Mouse (Mus musculus): ENCODE data around the gene Cnnm4. TPM values are rescaled to one million over a fixed set of nuclear protein-coding genes. Genes with fewer than 3 reads are reported as not detected.

The Cnnm4 gene
- 5.6 and 5.9 TPM in 2 replicates for polyA plus RNA-seq (2012; rRNA removed)

GRCm38 (mm10) chr1:36471181-36472105 lies at the start of gene Cnnm4:
Gene Cnnm4 (plus strand): TSS chr1:36471620.
- peak; percentile 81 for DNase-seq
- peaks cover 14% of the 10 kb centered on the region for H3K4me1 ChIP-seq (ENCODE audit: control insufficient read depth, insufficient read depth, low read length)

DNA sequence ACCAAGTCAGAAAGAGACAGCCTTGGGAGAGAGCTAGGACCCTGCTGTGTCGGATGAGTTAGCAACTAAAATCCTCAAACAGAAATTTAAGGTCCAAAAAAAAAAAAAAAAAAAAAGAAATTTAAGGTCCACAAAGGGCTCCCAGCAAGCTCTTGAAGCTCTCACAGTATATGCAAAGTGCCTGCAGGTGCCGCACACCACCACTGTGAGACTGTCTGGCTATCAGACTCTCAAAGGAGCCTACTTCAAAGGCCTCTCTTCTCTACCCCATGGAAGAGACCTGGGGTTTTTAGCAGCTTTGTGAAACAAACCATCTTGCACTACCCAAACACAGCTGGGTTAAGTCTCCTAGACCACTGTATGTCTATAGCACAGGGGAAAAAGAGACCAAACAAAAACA lies 41.9 kb upstream of the Cnnm4 start:
- Histone ChIP-seq H3K4me1 (ENCODE audit: control insufficient read depth, insufficient read depth, low read length) (no peaks in the 10 kb centered on the region), H3K4me3 (replicated peaks; ENCODE audit: extremely low read depth, low read depth, low read length) (no peak overlapping the region)
- TF ChIP-seq POLR2A (IDR thresholded peaks at IDR 0.05; ENCODE audit: borderline replicate concordance, extremely low read depth, low read depth, low read length) (no peak), CTCF (IDR thresholded peaks at IDR 0.05; ENCODE audit: insufficient read depth, low read length) (no peak)
- 92% methylated on average over 2 of the region's 2 CpGs for WGBS
- no peak for DNase-seq

More at GRCm38 (mm10) chr1:36471181-36472105, at the start of gene Cnnm4:
- under 1% methylated on average over 94 of the region's 98 CpGs for WGBS
- peak; percentile 38; the same call in 1 of the 2 replicates for TF ChIP-seq POLR2A (IDR thresholded peaks at IDR 0.05; ENCODE audit: borderline replicate concordance, extremely low read depth, low read depth, low read length)
- TF ChIP-seq CTCF (IDR thresholded peaks at IDR 0.05; ENCODE audit: insufficient read depth, low read length) = peak; percentile 15; the same call in 1 of the 2 replicates
- peak within 1 kb of the TSS; percentile 76 for H3K4me3 ChIP-seq (replicated peaks; ENCODE audit: extremely low read depth, low read depth, low read length)

DNA sequence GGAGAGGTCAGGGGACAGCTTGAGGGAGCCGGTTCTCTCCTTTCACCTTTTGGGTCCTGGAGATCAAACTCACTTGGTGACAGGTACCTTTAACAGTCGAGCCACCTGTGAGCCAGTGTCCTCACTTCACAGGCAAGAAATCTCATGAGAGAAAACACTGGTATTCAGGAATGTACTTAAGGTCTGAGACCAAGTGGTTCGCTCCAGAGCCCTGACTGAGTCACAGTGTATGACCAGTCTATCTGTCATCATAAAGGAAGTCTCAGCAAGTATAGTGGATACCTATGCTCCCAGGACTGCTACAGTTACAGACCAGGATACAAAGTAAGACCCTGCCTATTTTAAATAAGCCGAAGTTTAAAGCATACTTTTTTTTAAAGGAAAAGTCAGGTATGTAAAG lies 38.4 kb upstream of the Cnnm4 start:
- no peak for DNase-seq
- Histone ChIP-seq H3K4me1 (ENCODE audit: control insufficient read depth, insufficient read depth, low read length) (no peaks in the 10 kb centered on the region), H3K4me3 (replicated peaks; ENCODE audit: extremely low read depth, low read depth, low read length) (no peak overlapping the region)
- no peak for TF ChIP-seq POLR2A (IDR thresholded peaks at IDR 0.05; ENCODE audit: borderline replicate concordance, extremely low read depth, low read depth, low read length)
- no peak for TF ChIP-seq CTCF (IDR thresholded peaks at IDR 0.05; ENCODE audit: insufficient read depth, low read length)
- WGBS = 64% methylated on average over 4 of the region's 4 CpGs

DNA sequence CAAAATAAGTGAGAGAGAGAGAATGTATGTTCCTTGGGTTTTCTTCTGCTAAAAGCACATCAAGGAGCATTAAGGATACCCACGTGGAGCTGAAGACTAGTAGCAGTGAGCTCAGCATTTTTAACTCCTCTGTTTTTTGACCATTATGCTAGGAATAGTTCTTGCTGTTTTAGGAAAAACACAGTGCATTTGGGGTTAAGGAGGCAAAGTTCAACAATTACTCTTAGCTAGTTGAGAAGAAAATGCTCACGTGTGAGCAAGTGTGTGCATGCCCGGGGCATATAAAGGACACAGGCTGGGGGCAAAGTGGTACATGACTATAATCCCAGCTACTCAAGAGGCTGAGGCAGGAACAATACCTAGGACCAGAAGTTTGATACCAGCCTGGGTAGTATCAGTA lies 37.8 kb upstream of the Cnnm4 start:
- H3K4me1 ChIP-seq (ENCODE audit: control insufficient read depth, insufficient read depth, low read length) = no peaks in the 10 kb centered on the region
- DNase-seq = no peak
- WGBS = 93% methylated on average over 3 of the region's 3 CpGs
- TF ChIP-seq CTCF (IDR thresholded peaks at IDR 0.05; ENCODE audit: insufficient read depth, low read length) (no peak), POLR2A (IDR thresholded peaks at IDR 0.05; ENCODE audit: borderline replicate concordance, extremely low read depth, low read depth, low read length) (no peak)
- no peak overlapping the region for H3K4me3 ChIP-seq (replicated peaks; ENCODE audit: extremely low read depth, low read depth, low read length)

DNA sequence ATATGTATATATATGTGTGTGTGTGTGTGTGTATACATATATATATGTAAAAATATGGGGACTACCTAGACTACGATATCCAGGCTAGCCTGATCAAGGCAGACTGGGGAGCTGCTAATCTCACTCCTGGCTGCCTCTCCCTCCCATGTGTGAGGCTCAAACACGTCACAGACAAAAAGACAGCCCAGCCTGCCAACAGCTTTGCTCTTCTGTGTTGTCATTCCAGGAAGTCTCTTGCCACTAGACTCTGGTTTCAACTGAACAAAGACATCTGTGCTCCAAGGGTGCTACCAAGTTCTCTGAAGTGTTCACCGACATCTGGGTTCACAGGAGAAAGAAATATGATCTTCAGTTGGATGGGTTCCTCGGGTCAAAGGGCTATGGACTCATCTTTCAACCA lies 36.3 kb upstream of the Cnnm4 start:
- DNase-seq = no peak
- 61% methylated on average over 4 of the region's 4 CpGs for WGBS
- no peak overlapping the region for H3K4me3 ChIP-seq (replicated peaks; ENCODE audit: extremely low read depth, low read depth, low read length)
- no peaks in the 10 kb centered on the region for H3K4me1 ChIP-seq (ENCODE audit: control insufficient read depth, insufficient read depth, low read length)
- TF ChIP-seq POLR2A (IDR thresholded peaks at IDR 0.05; ENCODE audit: borderline replicate concordance, extremely low read depth, low read depth, low read length) (no peak), CTCF (IDR thresholded peaks at IDR 0.05; ENCODE audit: insufficient read depth, low read length) (no peak)

- no peaks in the 10 kb centered on the region for H3K4me1 ChIP-seq (ENCODE audit: control insufficient read depth, insufficient read depth, low read length)
Observed at GRCm38 (mm10) chr1:36436515-36436914, 34.9 kb upstream of the Cnnm4 start.

GRCm38 (mm10) chr1:36437223-36437622 lies 34.2 kb upstream of the Cnnm4 start:
- no peak overlapping the region for H3K4me3 ChIP-seq (replicated peaks; ENCODE audit: extremely low read depth, low read depth, low read length)
- no peaks in the 10 kb centered on the region for H3K4me1 ChIP-seq (ENCODE audit: control insufficient read depth, insufficient read depth, low read length)
- 86% methylated on average over 3 of the region's 3 CpGs for WGBS
- TF ChIP-seq CTCF (IDR thresholded peaks at IDR 0.05; ENCODE audit: insufficient read depth, low read length) (no peak), POLR2A (IDR thresholded peaks at IDR 0.05; ENCODE audit: borderline replicate concordance, extremely low read depth, low read depth, low read length) (no peak)
- no peak for DNase-seq

More at GRCm38 (mm10) chr1:36436515-36436914, 34.9 kb upstream of the Cnnm4 start:
- no peak overlapping the region for H3K4me3 ChIP-seq (replicated peaks; ENCODE audit: extremely low read depth, low read depth, low read length)
- 94% methylated on average over 6 of the region's 6 CpGs for WGBS
- DNase-seq = no peak
- TF ChIP-seq CTCF (IDR thresholded peaks at IDR 0.05; ENCODE audit: insufficient read depth, low read length) = no peak
- no peak for TF ChIP-seq POLR2A (IDR thresholded peaks at IDR 0.05; ENCODE audit: borderline replicate concordance, extremely low read depth, low read depth, low read length)

- no peak for DNase-seq
- Histone ChIP-seq H3K4me3 (replicated peaks; ENCODE audit: extremely low read depth, low read depth, low read length) (no peak overlapping the region), H3K4me1 (ENCODE audit: control insufficient read depth, insufficient read depth, low read length) (peaks cover 4% of the 10 kb centered on the region; the same call in 1 of the 2 replicates)
- no peak for TF ChIP-seq CTCF (IDR thresholded peaks at IDR 0.05; ENCODE audit: insufficient read depth, low read length)
- TF ChIP-seq POLR2A (IDR thresholded peaks at IDR 0.05; ENCODE audit: borderline replicate concordance, extremely low read depth, low read depth, low read length) = no peak
- 73% methylated on average over 4 of the region's 4 CpGs for WGBS
Observed at GRCm38 (mm10) chr1:36441101-36441500, 30.3 kb upstream of the Cnnm4 start.

- TF ChIP-seq CTCF (IDR thresholded peaks at IDR 0.05; ENCODE audit: insufficient read depth, low read length) (no peak), POLR2A (IDR thresholded peaks at IDR 0.05; ENCODE audit: borderline replicate concordance, extremely low read depth, low read depth, low read length) (peak; percentile 35; the same call in 1 of the 2 replicates)
- H3K4me3 ChIP-seq (replicated peaks; ENCODE audit: extremely low read depth, low read depth, low read length) = peak within 1 kb of the TSS; percentile 94
- H3K4me1 ChIP-seq (ENCODE audit: control insufficient read depth, insufficient read depth, low read length) = peaks cover 4% of the 10 kb centered on the region; the same call in 1 of the 2 replicates
- DNase-seq = peak; percentile 91
- WGBS = under 1% methylated on average over 57 of the region's 57 CpGs
Observed at GRCm38 (mm10) chr1:36444471-36445464, 26.7 kb upstream of the Cnnm4 start, which contains the start of gene Lman2l. Gene Lman2l (minus strand): TSS chr1:36445271.

Measured in lung, adult 2 months (tissue).